Mouse (Mus musculus) spleen, adult 2 months (tissue): ENCODE measurements around the gene Ndc80. TPM values are rescaled to one million over a fixed set of nuclear protein-coding genes. Genes with fewer than 3 reads are reported as not detected.
"Not testable (repeated sequence)": the region's sequence is repeated elsewhere in the genome, so short reads cannot be mapped to it uniquely, and the experiment has no call there.

Experiments
- DNase-seq, 2 experiments: peaks; one replicate each; pipeline versions ENCODE4 v3.0.0 to v3.0.0-alpha.2; 2012 to 2021; ENCODE audit warnings: low spot score in 2 of 2, low read depth in 1 of 2
- H3K27ac ChIP-seq: fragments of 200-500 bp; 2 replicates; pipeline ENCODE4 v1.5.1; 2012; ENCODE audit warnings: low read length, inconsistent platforms; ENCODE audit not compliant: insufficient read depth
- H3K27me3 ChIP-seq: fragments of 200-500 bp; 2 replicates; pipeline ENCODE4 v1.6.1; 2012; ENCODE audit warnings: mild to moderate bottlenecking, moderate library complexity, low read length, inconsistent platforms; ENCODE audit not compliant: control insufficient read depth, insufficient read depth
- H3K36me3 ChIP-seq: fragments of 200-500 bp; 2 replicates; pipeline ENCODE4 v1.6.1; 2012; ENCODE audit warnings: mild to moderate bottlenecking, low read length, inconsistent platforms; ENCODE audit not compliant: control insufficient read depth, insufficient read depth
- H3K4me1 ChIP-seq: fragments of 200-500 bp; 2 replicates; pipeline ENCODE4 v1.6.1; 2011; ENCODE audit warnings: inconsistent platforms; ENCODE audit not compliant: control insufficient read depth, insufficient read depth, insufficient read length
- H3K4me3 ChIP-seq: fragments of 200-500 bp; 2 replicates; pipeline ENCODE4 v1.5.1; 2011; ENCODE audit warnings: mild to moderate bottlenecking, inconsistent platforms; ENCODE audit not compliant: insufficient read depth, insufficient read length; ENCODE audit errors: extremely low read depth
- CTCF ChIP-seq: fragments of 200-500 bp; IDR thresholded peaks from 2 replicates; pipeline ENCODE4 v1.5.1; 2011; ENCODE audit warnings: mild to moderate bottlenecking, inconsistent platforms; ENCODE audit not compliant: insufficient read depth, insufficient read length, insufficient replicate concordance; ENCODE audit errors: extremely low read depth
- POLR2A ChIP-seq: fragments of 200-500 bp; IDR thresholded peaks from 2 replicates; pipeline ENCODE4 v1.6.1; 2011; ENCODE audit warnings: low read depth, low read length, inconsistent platforms
- WGBS: fragments of 180-500 bp; shearing (Covaris S2); methylation state at CpG from one replicate; pipeline ENCODE4 v1.1.7; 2018; 5-methylcytosine and 5-hydroxymethylcytosine counted together
- polyA plus RNA-seq: library from polyadenylated mRNA; depleted of rRNA; stranded (reverse); fragments of >200 nt; gene quantifications from 2 replicates; pipeline ENCODE4 v1.2.3, GENCODE M21; 2012; rRNA removed

The Ndc80 gene
- polyA plus RNA-seq, 1 experiment, result 0.48 TPM

DNA sequence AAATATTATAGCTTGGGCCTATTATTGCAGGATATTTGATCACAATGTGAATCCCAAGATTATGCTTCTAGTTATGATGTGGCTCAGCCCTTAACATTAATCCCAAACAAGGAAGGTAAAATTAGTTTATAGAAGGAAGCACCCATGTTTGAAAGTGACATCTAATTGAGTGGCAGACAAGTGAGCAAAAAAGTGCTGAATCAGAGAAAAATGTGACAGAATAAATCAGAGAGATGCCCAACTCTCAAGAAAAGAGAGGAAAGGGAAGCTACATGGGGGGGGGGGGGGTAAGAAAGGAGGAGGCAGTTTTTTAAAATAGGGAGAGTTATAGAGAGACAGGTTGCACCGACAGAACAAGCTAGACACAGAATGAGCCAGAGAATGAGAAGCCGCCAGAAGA, 55.4 kb downstream of the Ndc80 start:
- no peak overlapping the region for H3K27ac ChIP-seq
- no peak for DNase-seq
- no peak overlapping the region for H3K4me3 ChIP-seq
- peaks cover 10% of the 10 kb centered on the region for H3K4me1 ChIP-seq
- no peaks in the 10 kb centered on the region for H3K27me3 ChIP-seq
- WGBS, result 58% methylated on average over 2 of the region's 2 CpGs
- H3K36me3 ChIP-seq, result no peaks in the 10 kb centered on the region
- TF ChIP-seq POLR2A, result no peak
- TF ChIP-seq CTCF, result no peak

DNA sequence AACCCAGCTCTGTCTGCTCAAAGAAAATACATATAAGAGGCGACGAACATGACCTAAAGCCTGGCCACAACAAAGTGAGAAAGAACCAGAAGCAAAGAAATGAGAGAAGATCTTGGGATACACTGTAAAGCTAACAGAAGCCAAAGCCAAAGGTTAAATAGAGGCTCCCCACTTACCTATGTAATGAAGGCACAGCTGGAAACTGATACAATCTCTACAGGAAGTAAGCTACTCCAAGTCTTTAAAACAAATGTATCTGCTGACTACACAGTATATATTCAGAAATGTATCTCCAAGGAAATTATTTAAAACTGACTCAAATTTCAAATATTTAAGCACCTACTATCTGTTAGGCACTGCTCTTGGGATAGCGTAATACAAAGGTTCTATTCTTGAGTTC, 66.3 kb downstream of the Ndc80 start:
- no peak overlapping the region for H3K4me3 ChIP-seq
- no peaks in the 10 kb centered on the region for H3K27me3 ChIP-seq
- 86% methylated on average over 3 of the region's 3 CpGs for WGBS
- H3K27ac ChIP-seq, result no peak overlapping the region
- TF ChIP-seq CTCF (no peak), POLR2A (no peak)
- peaks cover 13% of the 10 kb centered on the region for H3K36me3 ChIP-seq
- DNase-seq, result no peak
- no peaks in the 10 kb centered on the region for H3K4me1 ChIP-seq

DNA sequence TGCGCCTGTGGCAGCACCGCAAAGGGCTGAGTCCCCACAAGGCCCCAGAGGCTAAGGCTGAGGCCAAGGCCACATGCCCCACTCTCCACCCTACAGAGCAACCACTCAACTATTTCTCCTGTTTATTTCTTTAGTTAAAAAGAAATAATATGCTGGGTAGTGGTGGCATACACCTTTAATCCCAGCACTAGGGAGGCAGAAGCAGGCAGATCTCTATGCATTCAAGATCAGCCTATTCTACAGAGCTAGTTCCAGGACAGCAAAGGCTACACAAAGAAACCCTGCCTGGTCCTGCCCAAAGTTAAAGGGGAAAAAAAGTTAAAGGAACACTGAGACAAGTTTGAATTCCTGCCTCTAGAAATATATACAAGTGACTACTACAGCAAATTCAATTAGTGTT, 66.8 kb downstream of the Ndc80 start, which contains the start of gene Gm4707:
Gene Gm4707, minus strand, starts transcription at position 101 of the 400 bp plus-strand sequence.
- Histone ChIP-seq H3K36me3 (peaks cover 15% of the 10 kb centered on the region), H3K27ac (no peak within 1 kb of the TSS), H3K4me1 (no peaks in the 10 kb centered on the region), H3K27me3 (no peaks in the 10 kb centered on the region), H3K4me3 (no peak within 1 kb of the TSS)
- TF ChIP-seq POLR2A (no peak), CTCF (no peak)
- DNase-seq, result no peak
- WGBS, result 95% methylated on average over 2 of the region's 2 CpGs

DNA sequence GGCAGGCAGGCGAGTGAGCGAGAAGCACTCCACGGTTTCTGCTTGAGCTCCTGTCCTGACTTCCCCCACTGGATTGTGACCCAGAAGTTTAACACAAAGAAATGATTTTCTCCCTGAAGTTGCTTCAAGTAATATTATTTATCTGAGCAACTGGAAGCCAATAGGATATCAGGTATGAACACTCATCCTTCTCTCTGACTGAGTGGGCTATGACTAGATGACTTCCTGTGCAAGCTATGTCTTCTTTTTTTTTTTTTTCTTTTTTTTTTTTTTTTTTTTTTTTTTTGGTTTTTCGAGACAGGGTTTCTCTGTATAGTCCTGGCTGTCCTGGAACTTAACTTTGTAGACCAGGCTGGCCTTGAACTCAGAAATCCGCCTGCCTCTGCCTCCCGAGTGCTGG, 69.3 kb downstream of the Ndc80 start:
- not testable (repeated sequence) for DNase-seq, H3K4me1 ChIP-seq, H3K4me3 ChIP-seq, H3K27me3 ChIP-seq, H3K27ac ChIP-seq
- WGBS, result 95% methylated on average over 5 of the region's 6 CpGs
- peaks cover 12% of the 10 kb centered on the region for H3K36me3 ChIP-seq

Other genes with a start within 250 kb of the Ndc80 start
- 20.0 and 30.0 TPM in 2 replicates for gene Emilin2, start 214.9 kb downstream of the Ndc80 start, polyA plus RNA-seq
- 1.5 and 1.7 TPM in 2 replicates for gene Gm4707, start 66.9 kb downstream of the Ndc80 start, polyA plus RNA-seq
- 12.3 and 14.3 TPM in 2 replicates for gene Smchd1, start 51.5 kb downstream of the Ndc80 start, polyA plus RNA-seq
- not detected in 2 replicates for gene Spdya, start 25.2 kb upstream of the Ndc80 start, polyA plus RNA-seq
- gene Wdr43, start 89.0 kb upstream of the Ndc80 start, polyA plus RNA-seq, result 7.5 and 11.4 TPM in 2 replicates
- 0.04 and 0.09 TPM in 2 replicates for gene Togaram2, start 146.4 kb upstream of the Ndc80 start, polyA plus RNA-seq
- gene Pcare, start 226.0 kb upstream of the Ndc80 start, polyA plus RNA-seq, result not detected in 2 replicates
- 0.26 and 0.69 TPM in 2 replicates for gene Clip4, start 241.6 kb upstream of the Ndc80 start, polyA plus RNA-seq